Mouse (Mus musculus) thymus, postnatal 10 days (tissue): ENCODE measurements around the gene Aff3.

Experiments used
- DNase-seq, 2 experiments: peaks; one replicate each; pipeline ENCODE4 v3.0.0; 2021; ENCODE audit warnings: low spot score in 2 of 2

The Aff3 gene

DNA sequence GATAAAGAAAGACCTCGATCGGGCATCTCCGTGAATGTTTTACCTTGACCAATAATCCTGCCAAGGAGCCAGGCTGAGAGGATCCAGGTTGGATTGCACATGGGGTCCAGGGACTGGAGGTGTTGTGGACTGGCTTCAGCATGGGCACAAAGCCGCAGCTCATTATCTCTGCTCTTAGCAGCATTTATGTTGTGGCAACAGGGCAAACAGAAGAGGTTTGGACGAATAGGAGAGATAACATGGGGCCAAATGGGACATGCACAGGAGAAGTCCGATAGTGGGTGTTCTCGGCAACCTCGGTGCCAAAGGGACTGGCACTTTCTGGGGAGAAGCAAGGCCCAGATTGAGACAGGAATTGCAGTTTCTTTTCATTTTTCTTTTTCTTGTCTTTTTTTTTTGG lies 342.9 kb downstream of the Aff3 start:
- no peak for DNase-seq

DNA sequence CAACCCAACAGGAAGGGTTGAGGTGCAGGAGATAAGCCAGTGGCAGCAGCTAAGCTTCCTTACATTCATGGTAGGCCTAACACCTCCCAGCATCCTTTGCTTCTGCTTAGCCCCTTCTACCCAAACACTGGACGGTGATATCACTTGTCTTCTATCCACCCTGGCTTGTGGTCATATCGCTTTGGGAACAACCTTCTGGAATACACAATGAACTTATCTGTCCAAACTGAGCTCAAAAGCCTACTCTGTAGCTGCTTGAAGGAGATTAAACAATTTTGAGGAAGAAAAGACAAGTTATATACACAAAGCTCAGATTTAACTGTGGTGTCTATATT lies 343.8 kb downstream of the Aff3 start:
- DNase-seq = no peak

DNA sequence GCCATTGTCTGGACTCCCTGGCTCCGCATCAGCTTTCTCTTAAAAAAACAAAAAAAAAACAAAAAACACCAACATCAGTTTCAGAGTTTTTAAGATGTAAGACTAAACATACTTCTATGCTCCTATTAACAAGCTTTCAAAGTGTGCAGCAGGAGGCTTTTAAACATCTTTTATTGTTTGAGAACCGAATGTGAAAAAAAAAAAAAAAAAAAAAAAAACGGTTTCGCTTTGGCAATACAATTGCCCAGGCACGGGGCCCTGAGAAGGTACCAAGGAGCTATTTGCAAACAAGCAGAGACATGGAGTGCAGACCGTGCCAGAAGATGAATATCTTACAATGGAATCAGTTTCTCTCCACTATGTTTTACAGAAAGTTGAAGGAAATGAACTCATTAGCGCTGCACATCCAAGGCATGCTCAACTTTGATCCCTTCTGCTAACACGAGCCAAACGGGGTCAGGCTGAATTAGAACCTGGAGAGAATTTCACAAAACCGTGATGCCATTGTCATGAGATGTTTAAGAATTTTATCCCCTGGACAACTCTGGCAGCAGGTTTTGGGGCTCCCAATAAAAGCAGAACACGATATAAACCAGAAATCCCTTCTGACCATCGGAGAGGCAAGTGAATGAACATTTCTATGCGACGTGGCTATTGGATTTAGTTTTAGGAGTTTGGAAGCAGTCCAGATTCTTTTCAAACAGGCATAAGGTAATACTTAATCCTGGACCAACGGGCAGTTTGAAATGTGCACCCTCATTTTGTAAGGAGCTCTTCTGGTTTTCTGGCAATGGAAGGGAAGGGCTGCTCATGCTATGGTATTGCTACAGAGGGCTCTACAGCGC lies 344.4 kb downstream of the Aff3 start:
- no peak for DNase-seq

DNA sequence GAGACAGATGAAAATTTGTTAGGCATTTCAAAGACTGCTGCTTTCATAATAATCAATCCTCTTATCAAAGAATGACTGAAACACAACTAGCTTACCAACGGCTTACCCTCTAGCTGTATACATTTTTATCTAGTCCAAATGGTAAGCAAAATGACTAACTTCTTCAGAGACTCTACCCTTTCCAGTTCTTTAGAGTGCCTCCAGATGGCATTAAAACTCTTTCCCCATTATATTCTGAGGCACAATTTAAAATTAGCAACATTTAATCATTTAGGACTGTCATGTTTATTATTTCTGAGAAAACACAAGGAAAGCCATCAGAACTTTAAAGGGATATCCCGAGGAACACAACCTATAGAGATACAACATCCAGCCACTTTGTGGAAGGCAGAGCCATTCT lies 346.1 kb downstream of the Aff3 start:
- no peak for DNase-seq

DNA sequence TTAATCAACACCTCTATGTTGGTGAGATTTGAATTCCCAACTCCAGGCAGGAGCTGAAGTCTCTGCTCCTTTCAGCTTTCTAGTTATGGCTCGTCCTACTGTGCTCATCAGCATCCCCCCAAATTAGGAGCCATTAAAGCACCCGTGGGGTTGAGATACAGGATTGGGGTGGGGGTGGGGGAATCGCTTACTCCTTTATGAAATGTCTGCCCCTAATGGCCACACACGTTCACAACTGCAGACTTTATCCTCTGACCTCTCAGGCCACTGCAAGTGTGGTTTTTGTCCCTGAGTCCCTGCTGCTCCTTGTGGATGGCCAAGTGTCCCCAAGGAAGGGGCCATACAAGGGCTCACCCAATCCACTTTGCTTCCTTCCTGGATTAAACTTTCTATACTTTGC lies 348.8 kb downstream of the Aff3 start:
- no peak for DNase-seq

DNA sequence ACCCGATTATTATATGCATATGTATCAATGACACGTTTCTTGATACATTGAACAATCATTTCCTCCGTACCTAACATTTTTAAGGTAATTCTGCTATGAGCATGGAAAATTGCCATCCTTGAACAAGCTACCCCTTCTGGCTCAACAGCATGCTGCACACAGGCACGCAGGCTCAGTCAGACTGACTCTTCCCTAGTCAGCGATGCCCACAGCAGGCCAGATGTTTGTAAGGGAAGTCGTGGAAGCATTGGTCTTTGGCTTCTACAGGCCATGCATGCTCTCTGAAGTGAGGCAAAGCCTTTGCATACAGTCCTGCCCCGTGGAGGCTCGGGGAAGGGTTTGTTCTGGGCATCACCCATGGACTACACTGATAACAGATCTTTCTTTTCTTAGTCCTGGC lies 354.3 kb downstream of the Aff3 start:
- no peak for DNase-seq

DNA sequence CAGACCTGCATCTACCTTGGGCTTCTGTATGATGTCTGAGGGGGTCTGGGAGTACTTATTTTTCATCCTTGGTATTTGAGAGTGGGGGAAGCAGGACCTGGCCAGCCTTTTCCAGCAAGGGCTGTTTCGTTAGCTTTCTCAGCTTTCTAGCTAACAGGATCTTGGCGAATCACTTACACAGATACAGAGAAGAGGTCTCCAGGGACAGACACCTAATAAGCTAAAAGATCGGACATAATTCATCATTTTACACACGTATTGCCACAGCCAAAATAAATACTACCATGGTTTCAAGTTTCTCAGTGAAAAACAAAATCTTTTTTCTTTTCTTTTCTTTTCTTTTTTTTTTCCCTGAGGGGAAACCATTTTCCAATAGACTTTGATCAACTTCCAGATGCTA lies 354.7 kb downstream of the Aff3 start:
- DNase-seq = no peak

DNA sequence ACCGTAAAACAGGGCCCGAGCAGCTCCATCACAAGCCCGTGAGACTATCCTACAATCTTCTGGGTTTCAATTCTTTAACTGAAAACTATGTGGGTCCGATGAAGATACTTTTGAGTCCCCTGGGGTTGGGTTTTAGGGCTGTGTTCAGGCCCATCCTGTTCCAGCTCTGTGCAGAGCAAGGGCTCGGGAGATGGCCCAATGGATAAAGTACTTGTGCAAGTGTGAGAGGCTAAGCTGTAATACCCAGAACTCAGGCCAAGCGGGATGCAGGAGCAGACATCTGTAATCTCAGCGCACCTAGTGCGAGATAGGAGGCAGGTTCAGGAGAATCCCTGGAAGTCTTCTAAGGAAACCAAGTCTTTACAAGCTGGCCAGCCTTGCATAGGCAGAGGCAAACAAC lies 355.4 kb downstream of the Aff3 start:
- DNase-seq = no peak

DNA sequence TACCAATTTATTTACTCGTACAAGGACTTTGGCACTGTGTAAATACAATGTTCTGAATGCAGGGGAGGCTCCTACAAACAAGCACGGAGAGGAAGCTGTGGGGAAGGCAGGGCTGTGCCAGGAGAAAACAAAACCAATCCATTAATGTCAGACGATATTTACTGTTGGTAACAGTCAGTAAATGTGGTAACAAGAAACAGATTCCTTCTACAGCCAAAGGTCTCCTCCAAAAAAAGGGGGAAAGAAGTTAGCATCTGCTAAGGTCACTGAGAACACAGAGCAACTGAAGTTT lies 356.1 kb downstream of the Aff3 start:
- DNase-seq = no peak

DNA sequence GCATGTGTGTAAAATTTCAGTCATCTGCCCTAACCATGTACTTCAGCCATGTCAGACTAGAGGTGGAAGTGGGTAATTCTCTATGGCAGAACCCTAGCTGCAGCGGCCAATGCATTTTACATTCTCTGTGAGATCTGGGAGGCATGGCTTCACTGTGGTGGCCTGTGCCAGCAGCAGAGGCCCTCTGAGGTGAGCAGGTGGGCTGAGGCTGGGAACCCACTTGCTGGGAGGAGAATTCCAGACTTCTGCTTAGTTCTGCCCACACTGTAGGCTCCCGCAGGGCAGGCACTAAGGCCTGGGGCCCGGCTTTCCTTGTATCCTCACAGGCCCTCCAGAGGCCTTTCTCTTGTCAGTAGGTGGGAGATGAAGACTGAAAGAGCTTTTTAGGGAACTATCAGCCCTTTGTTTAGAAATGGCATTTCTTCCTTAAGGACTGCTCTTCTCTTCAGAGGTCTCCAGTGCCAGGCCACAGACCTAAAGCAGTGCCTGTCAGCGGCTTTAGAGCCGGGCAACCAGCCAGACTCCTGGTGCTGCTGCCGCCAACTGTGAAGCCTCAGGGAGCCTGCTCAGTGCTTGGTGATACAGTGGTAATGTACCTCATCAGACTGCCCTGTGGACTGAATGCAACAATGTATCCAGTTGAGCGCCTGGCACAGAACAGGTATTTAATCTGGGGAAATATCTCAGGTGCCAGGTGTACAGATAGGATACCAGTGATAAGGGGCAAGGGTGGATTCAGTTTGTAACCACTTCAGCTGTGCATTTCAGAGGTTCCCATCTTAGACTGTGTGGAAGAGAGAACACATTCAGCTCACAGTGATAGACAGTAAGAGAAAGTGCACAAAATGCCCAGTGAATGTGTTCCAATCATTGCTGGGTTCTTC lies 356.7 kb downstream of the Aff3 start:
- DNase-seq = no peak

DNA sequence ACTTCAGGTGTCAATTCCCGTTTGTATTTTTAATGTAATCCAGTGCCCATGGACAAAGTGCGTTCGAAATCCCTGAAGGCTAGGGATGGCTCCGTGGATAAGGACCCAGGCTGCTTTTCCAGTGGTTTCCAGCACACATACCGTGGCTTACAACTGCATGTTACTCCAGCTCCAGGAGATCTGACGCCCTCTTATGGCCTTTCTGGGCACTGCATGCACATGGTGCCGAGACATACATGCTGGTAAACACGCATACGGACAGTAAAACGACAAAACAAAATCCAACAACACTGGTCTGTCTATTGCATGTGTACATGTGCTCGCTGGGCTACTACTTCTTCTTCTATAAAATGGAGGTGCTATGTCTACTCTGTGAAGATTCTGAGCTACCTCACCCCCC lies 357.5 kb downstream of the Aff3 start:
- no peak for DNase-seq

DNA sequence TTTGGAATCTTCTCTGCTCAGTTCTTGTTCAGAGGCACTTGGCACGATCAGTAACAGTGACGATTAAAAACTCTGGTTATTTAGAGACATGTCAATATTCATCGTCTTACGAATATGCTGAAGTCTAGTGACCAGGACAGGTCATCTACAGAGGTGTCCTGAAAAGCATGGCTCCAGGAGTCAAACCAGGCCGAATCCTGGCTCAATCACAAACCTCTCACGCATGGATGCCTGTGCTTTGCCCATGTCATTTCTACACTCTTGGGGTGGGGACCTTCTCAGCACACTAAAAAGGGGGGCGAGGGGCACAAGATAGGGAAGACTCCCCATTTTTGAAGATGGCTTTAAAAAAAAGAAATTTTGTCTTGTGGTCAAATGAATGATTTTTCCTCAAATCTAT lies 358.6 kb downstream of the Aff3 start:
- no peak for DNase-seq

DNA sequence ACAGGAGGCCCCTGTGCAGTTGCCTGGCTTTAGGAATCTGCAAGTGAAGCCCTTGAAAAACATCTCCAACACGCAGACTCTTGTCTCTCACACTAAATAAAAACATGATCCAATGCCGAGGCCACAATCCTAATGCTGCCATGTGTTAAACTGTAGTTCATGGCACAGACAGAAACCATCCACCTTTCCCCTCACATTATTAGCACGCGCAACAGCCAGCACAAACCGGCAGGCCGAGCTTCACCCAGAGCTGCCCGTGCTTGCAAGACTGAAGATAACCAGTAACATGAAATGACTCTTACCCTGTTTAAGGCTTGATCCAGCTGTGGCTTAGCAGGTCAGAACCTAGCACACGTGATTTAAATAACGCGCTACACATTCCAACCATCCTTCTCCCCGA lies 360.4 kb downstream of the Aff3 start:
- no peak for DNase-seq

DNA sequence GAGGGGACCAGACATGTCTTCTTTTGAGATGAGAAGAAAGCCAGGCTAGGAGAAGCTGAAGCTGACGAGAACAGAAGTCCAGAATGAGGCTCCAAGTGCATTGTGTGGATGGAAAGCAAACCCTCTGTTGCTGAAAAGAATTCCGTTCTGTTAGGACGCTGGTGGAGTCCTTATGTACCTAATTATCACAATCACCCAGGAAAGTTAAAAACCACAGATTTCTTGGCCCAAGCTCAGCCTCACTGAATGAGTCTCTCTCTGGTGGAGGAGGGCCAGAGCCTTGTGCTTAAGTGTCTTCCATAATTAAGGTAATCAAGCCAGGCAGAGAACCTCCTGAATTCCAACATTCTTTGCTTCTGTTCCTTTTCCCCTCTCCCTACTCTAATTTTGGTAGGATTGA lies 366.5 kb downstream of the Aff3 start:
- DNase-seq = no peak

DNA sequence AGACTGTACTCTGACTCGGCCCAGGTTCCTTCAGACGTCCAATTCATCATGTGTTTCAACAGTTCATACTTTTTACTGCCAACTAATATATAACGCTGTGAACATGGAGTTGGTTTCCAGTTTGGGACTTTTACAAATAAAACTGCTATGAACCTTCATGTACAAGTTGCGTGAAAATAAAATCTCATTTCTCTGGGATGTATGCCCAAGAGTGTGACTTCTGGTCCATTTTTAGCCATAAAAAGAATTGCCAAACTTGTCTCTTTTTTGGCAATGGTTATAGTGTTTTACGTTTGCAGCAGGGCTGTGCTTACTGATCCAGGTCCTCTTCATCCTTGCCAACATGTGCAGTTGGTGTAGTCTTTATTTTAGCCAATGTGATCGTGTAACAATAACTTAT lies 369.8 kb downstream of the Aff3 start:
- DNase-seq = no peak

DNA sequence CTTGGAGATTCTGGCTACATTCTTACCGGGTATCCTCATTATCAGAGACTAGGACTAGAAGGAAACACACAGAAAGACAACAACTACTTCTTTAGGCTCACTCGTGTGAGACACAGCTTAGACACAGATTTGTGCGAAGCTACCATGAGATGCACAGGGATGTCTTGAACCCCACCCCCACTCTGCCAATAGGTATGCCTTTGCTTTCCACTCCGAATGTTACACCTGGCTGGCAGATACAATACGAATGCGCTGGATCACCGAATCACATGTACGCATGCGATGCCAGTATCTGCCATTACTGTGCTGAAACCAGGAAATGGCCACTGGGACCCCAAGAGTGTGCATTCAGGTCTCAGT lies 370.4 kb downstream of the Aff3 start:
- DNase-seq = no peak

DNA sequence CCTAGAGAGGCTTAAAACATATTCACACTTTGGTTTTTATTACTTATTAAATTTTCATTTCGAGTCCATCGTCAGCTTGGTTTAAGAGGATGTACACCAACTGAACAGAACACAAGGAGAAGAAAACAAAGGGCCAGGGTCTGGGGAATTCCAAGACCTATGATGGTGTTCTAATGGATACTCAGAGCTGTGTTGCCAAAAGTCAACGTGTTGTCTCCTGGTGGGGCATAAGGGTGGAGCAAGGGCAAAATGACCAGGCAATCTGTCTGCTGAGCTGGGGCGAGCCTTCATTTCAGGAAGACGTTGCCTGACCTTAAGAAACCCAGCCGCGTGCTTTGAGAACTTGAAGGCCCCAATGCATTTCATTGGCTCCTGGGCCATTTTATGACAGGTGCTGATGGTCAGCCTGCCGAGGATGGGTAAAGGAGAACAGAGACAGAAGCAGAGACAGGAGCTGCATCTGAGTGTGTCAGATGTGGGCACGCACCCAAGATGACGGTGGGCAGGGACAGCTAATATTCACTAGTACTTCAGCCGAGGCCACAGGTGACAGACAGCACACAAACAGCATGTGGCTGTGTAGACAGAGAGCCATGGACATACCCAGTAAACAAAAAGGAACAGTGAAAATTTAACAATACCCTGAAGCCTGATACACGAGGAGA lies 371.0 kb downstream of the Aff3 start:
- no peak for DNase-seq

DNA sequence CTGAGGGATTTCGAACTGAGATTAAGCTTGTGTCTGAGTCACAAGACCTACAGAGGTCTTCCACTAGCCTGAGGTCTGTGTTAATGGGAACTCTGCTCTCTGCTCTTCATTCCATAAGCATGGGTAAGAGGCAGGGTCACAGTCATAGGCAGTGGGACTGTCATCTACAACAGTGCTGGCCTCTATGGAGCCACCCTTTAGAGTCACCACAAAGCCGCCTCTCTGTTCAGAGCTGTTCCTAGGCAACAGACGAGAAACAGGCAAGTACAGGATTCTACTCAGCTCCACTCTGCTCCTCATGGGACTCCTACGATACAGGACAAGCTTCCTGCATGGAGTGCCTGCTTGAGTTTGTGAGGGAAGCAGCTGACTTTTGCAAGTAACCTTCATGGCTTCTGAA lies 371.9 kb downstream of the Aff3 start:
- DNase-seq = no peak

DNA sequence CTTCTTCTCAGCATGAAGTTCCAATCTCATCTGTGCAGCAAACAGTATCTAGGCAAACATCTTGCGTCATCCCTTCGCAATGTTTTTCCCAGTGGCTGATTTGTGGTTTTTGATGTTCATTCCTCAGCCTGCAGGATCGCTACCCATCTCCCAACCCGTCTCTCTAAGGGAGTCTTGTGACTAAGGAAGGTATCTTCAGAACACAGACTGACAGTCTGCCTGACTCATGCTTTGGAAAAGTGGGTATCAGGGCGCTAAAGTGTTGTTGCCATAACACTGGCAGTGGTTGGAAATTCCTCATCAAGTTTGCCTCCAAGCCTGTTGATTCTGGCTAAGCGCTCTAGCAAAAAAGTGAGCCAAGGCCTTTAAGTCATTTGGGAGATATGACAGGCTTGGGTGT lies 372.8 kb downstream of the Aff3 start:
- no peak for DNase-seq

DNA sequence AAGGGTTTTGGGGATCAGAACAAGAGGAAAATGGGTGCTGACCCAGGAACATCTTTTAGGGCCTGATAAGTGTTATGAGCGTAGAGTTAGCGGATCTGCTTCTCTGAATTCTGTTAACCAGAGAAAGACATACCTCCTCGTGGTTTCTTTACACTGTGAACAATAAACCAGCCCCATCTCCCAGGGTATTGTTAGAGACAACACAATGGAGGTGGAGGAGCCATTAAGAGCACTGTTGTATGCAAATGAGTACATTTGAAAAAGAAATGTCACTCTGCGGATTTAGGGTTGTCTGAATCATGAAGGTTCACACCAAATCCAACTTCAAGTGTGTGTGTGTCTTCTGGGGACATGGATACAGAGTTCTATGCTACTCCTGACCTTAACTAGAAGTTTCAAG lies 373.3 kb downstream of the Aff3 start:
- DNase-seq = no peak

DNA sequence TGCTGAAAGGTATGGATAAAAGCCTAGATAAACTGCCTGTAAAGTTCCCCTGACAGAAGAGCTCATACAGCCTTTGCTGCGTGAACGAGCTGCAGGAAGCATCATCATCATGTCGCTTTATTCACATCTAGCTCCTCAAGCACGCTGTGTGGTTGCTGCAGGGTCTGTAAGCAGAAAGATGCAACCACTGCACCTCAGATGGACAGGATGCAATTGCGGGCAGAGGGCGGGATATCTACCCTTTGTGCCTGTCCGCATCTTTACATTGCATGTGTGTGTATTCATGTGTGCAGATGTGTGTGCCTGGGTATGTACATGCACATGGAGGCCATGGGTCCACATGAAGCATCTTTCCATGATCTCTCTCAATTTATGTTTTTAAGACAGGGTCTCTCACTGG lies 373.9 kb downstream of the Aff3 start:
- no peak for DNase-seq

DNA sequence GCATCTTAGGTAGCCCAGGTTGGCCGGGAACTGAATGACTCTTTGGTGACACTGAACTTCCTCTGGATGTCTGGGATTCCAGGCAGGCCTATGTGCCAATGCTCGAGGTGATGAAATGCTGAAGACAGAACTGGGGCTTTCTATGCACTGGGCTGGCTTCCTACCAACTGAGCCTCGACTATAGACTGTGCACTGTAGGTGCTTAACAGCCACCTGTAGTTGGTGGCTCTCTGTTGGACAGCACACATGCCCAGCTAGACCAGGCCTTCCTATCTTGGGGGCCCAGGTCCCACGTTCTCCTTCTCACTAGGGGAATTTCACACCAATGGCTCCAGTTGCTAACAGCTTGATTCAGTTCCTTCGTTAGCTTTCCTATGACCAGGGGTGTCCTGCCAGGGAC lies 374.9 kb downstream of the Aff3 start:
- no peak for DNase-seq

DNA sequence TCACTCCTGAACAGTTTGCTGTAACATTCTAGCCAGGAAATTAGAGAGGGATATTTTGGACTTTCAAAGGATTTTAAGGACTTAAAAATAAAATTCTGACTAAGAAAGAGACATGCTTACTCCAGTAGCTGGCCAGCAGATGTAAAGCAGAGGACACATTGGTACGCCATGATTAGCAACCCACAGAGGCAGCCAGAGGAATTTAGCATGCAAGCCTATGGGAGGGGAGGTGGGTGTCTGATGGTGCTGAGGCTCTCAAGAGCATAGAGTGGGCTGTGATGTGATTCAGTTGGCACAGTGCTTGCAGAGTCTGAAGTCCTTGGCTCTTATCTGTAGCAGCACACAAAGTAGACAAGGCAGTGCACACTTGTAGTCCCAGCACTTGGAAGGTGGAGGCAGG lies 376.0 kb downstream of the Aff3 start:
- no peak for DNase-seq
